ENCODE assay signal across 14 mouse cellular contexts in genomic region chr5:97009601-97010335, GRCm38 (mm10). TPM values are rescaled to one million over a fixed set of nuclear protein-coding genes. Genes with fewer than 3 reads are reported as not detected.
DNase-seq lines count a peak whose midpoint lies in the region; ATAC-seq and TF ChIP-seq lines count a peak whose summit lies in the region.
"Had no signal": no experiment of that assay in that cellular context is flagged by ENCODE, and none has a peak within 500 bp of the region (broad histone marks: within the 10 kb centered on the region; RNA-seq: fewer than 3 reads in every experiment).

No protein-coding gene starts in this region.

- no peaks in the 10 kb centered on the region for H3K9me3 ChIP-seq in heart, postnatal 0 days (replicated peaks; ENCODE audit: control insufficient read depth, low read length)
- H3K9me3 ChIP-seq in liver, embryonic 16.5 days (replicated peaks; ENCODE audit: control insufficient read depth, low read length): no peaks in the 10 kb centered on the region
- H3K9me3 ChIP-seq in neural tube, embryonic 15.5 days (replicated peaks): no peaks in the 10 kb centered on the region
- H3K9me3 ChIP-seq: hindbrain, embryonic 13.5 days; lung, embryonic 15.5 days had no signal

- no peak overlapping the region for H3K4me2 ChIP-seq in heart, postnatal 0 days (ENCODE audit: low read depth, low read length)
- H3K4me2 ChIP-seq in liver, embryonic 16.5 days (ENCODE audit: low read depth, low read length): peak overlapping the region; percentile 56
- H3K4me2 ChIP-seq in neural tube, embryonic 15.5 days: no peak overlapping the region
- H3K4me2 ChIP-seq: hindbrain, embryonic 13.5 days; lung, embryonic 15.5 days had no signal

- no peak overlapping the region for H3K9ac ChIP-seq in heart, postnatal 0 days (replicated peaks; ENCODE audit: low read depth, low read length)
- H3K9ac ChIP-seq in liver, embryonic 16.5 days (ENCODE audit: low read depth, low read length): peak overlapping the region; percentile 45
- H3K9ac ChIP-seq in neural tube, embryonic 15.5 days (replicated peaks): no peak overlapping the region
- H3K9ac ChIP-seq: hindbrain, embryonic 13.5 days; lung, embryonic 15.5 days had no signal

- no peaks in the 10 kb centered on the region for H3K4me1 ChIP-seq in heart, postnatal 0 days (ENCODE audit: control insufficient read depth, insufficient read depth)
- H3K4me1 ChIP-seq in liver, embryonic 16.5 days (ENCODE audit: control insufficient read depth, low read depth, low read length): peaks cover 64% of the 10 kb centered on the region
- peaks cover under 1% of the 10 kb centered on the region; the same call in 1 of the 2 replicates for H3K4me1 ChIP-seq in neural tube, embryonic 15.5 days

- no peaks in the 10 kb centered on the region for H3K27me3 ChIP-seq in heart, postnatal 0 days (ENCODE audit: control insufficient read depth, insufficient read depth, low read length)
- no peaks in the 10 kb centered on the region for H3K27me3 ChIP-seq in liver, embryonic 16.5 days (ENCODE audit: control insufficient read depth, insufficient read depth, low read depth, low read length)
- no peaks in the 10 kb centered on the region for H3K27me3 ChIP-seq in neural tube, embryonic 15.5 days (replicated peaks)
- H3K27me3 ChIP-seq: hindbrain, embryonic 13.5 days; lung, embryonic 15.5 days had no signal

- no peaks in the 10 kb centered on the region for H3K36me3 ChIP-seq in heart, postnatal 0 days (replicated peaks; ENCODE audit: control insufficient read depth, insufficient read depth, low read length)
- peaks cover 5% of the 10 kb centered on the region; the same call in 1 of the 2 replicates for H3K36me3 ChIP-seq in liver, embryonic 16.5 days (ENCODE audit: control insufficient read depth, insufficient read depth)
- no peaks in the 10 kb centered on the region for H3K36me3 ChIP-seq in neural tube, embryonic 15.5 days
- H3K36me3 ChIP-seq: hindbrain, embryonic 13.5 days; lung, embryonic 15.5 days had no signal

- no peak overlapping the region for H3K4me3 ChIP-seq in heart, postnatal 0 days (ENCODE audit: low read depth, low read length)
- peak overlapping the region; percentile 42 for H3K4me3 ChIP-seq in liver, embryonic 16.5 days (ENCODE audit: low read depth, low read length)
- H3K4me3 ChIP-seq in neural tube, embryonic 15.5 days (replicated peaks): no peak overlapping the region
- H3K4me3 ChIP-seq: hindbrain, embryonic 13.5 days; lung, embryonic 15.5 days had no signal

- TF ChIP-seq CTCF in heart, postnatal 0 days (IDR thresholded peaks at IDR 0.05; ENCODE audit: low read depth): no peak

- 77% methylated on average over 11 of the region's 11 CpGs for WGBS in heart, postnatal 0 days
- 26% methylated on average over 11 of the region's 11 CpGs for WGBS in liver, embryonic 16.5 days (ENCODE audit: insufficient replicate concordance)
- WGBS in neural tube, embryonic 15.5 days: 89% methylated on average over 11 of the region's 11 CpGs

- TF ChIP-seq EP300 in heart, postnatal 0 days (IDR thresholded peaks at IDR 0.05; ENCODE audit: low read depth): no peak

- no peak overlapping the region for H3K27ac ChIP-seq in heart, postnatal 0 days (ENCODE audit: low read depth)
- H3K27ac ChIP-seq in liver, embryonic 16.5 days (ENCODE audit: low read length): peak overlapping the region; percentile 89
- no peak overlapping the region for H3K27ac ChIP-seq in neural tube, embryonic 15.5 days (replicated peaks)
- H3K27ac ChIP-seq: hindbrain, embryonic 13.5 days; lung, embryonic 15.5 days had no signal

- peak; percentile 2 for DNase-seq in heart, postnatal 0 days (ENCODE audit: low spot score)
- no peak for DNase-seq in heart, adult 9 months (ENCODE audit: low spot score in 2 of 2)
- DNase-seq in embryo, embryonic 11 days: no peak
- no peak for DNase-seq in left cerebral cortex, postnatal 14 days (ENCODE audit: low spot score in 2 of 2)
- DNase-seq: cerebellum, adult 2 months; kidney, adult 8-10 months; retina, postnatal 1 day; thymus, postnatal 14 days had no signal

- no peak for ATAC-seq in heart, postnatal 0 days (ENCODE audit: insufficient read depth, low read depth)
- peak; percentile 52 for ATAC-seq in activated CD4-positive, CD25-positive, alpha-beta regulatory T cell, adult 4 months
- peak; percentile 35 for ATAC-seq in erythroid progenitor cell, adult 5-6 weeks (replicated peaks; ENCODE audit: low FRiP score, poor library complexity, severe bottlenecking)
- ATAC-seq in liver, embryonic 16.5 days (ENCODE audit: low read depth): peak; percentile 52
- no peak for ATAC-seq in neural tube, embryonic 15.5 days (ENCODE audit: low FRiP score)

- intact Hi-C loops in left cerebral cortex, postnatal 14 days (cut with DNase I): no loop called here

RNA-seq across cellular contexts. Expression of gene Bmp2k, which starts 12.3 kb away (rescaled TPM):
- total RNA-seq in heart, postnatal 0 days (2014; rRNA removed; ENCODE audit: low replicate concordance): 7.0 and 12.4 TPM in 2 replicates
- 6.8 and 6.9 TPM in 2 replicates for polyA plus RNA-seq in heart, postnatal 0 days (2015; fragmentation: Nextera tagmentation; extraction: Ambion mirVana)
- 10 to 100 TPM in 1 of 2 experiments, 1 to 10 TPM in 1; 8.3 to 19.3 TPM for polyA plus RNA-seq in activated CD4-positive, CD25-positive, alpha-beta regulatory T cell, adult 4 months (2017; shearing (Covaris generic))
- total RNA-seq in erythroid progenitor cell, adult 5-6 weeks (2015; ENCODE audit: low replicate concordance): 126 and 140 TPM in 2 replicates
- 96.1 and 111 TPM in 2 replicates for total RNA-seq in erythroid progenitor cell, adult 5-6 weeks (2017; ENCODE audit: low replicate concordance)
- polyA plus RNA-seq in liver, embryonic 16.5 days (2015; fragmentation: Nextera tagmentation; extraction: Ambion mirVana): 25.9 and 26.5 TPM in 2 replicates
- 7.8 and 10.9 TPM in 2 replicates for polyA plus RNA-seq in neural tube, embryonic 15.5 days (2015; fragmentation: Nextera tagmentation; extraction: Ambion mirVana)
- total RNA-seq in left cerebral cortex, postnatal 14 days (2021): 10 to 100 TPM; 12.8 to 13.5 TPM

Comparison
In these comparisons a context has a peak if more than half of its experiments do, and no peak if none do; other contexts are left out.
1. ATAC-seq: peak in activated CD4-positive, CD25-positive, alpha-beta regulatory T cell, adult 4 months (single experiment), erythroid progenitor cell, adult 5-6 weeks (single experiment) and liver, embryonic 16.5 days (single experiment); none in heart, postnatal 0 days (single experiment) and neural tube, embryonic 15.5 days (single experiment).